Mouse (Mus musculus) heart, embryonic 11.5 days (tissue): ENCODE results near the gene Fzd7. TPM values are rescaled to one million over a fixed set of nuclear protein-coding genes. Genes with fewer than 3 reads are reported as not detected.

Source experiments
- ATAC-seq: fragments of 200-750 bp; cut with Nextera tagmentation; replicated peaks from 2 replicates; pipeline ENCODE4 v1.8.0; 2017; ENCODE audit warnings: moderate library complexity; ENCODE audit not compliant: insufficient number of reproducible peaks, low FRiP score, low TSS enrichment
- H3K27ac ChIP-seq: fragments of 300-500 bp; sonication (generic); 2 replicates; pipeline ENCODE4 v1.5.1; 2014; ENCODE audit warnings: mild to moderate bottlenecking, low read depth, low read length
- H3K27me3 ChIP-seq: fragments of 300-500 bp; sonication (generic); 2 replicates; pipeline ENCODE4 v1.6.1; 2014; ENCODE audit warnings: mild to moderate bottlenecking, low read length, mixed read lengths; ENCODE audit not compliant: control insufficient read depth, insufficient read depth
- H3K36me3 ChIP-seq: fragments of 300-500 bp; sonication (generic); 2 replicates; pipeline ENCODE4 v1.6.1; 2014; ENCODE audit warnings: mild to moderate bottlenecking, low read length, moderate library complexity, mixed read lengths; ENCODE audit not compliant: control insufficient read depth, insufficient read depth
- H3K4me1 ChIP-seq: fragments of 300-500 bp; sonication (generic); 2 replicates; pipeline ENCODE4 v1.6.1; 2014; ENCODE audit warnings: low read length; ENCODE audit not compliant: control insufficient read depth, insufficient read depth
- H3K4me2 ChIP-seq: fragments of 300-500 bp; sonication (generic); 2 replicates; pipeline ENCODE4 v1.6.1; 2014; ENCODE audit warnings: mild to moderate bottlenecking, moderate library complexity
- H3K4me3 ChIP-seq: fragments of 300-500 bp; sonication (generic); 2 replicates; pipeline ENCODE4 v1.5.1; 2014; ENCODE audit warnings: low read depth, low read length
- H3K9ac ChIP-seq: fragments of 300-500 bp; sonication (generic); 2 replicates; pipeline ENCODE4 v1.6.1; 2014; ENCODE audit warnings: mild to moderate bottlenecking, low read depth, low read length, moderate library complexity
- H3K9me3 ChIP-seq: fragments of 300-500 bp; sonication (generic); replicated peaks from 2 replicates; pipeline ENCODE4 v1.6.1; 2016; ENCODE audit warnings: low read length; ENCODE audit not compliant: control insufficient read depth
- WGBS: fragments of 180-500 bp; shearing (Covaris S2); extraction: QIAGEN DNeasy Blood & Tissue Kit; methylation state at CpG from one replicate; pipeline ENCODE4 v1.1.7; 2014; ENCODE audit not compliant: insufficient replicate concordance; 5-methylcytosine and 5-hydroxymethylcytosine counted together
- polyA plus RNA-seq: library from polyadenylated mRNA; unstranded; fragments of >200 nt; fragmentation: Nextera tagmentation; extraction: Ambion mirVana; gene quantifications from 2 replicates; pipeline ENCODE4 v1.2.1, GENCODE M21; 2014

Gene Fzd7
- polyA plus RNA-seq, 1 experiment from 2014 or later: 6.0 TPM

GRCm38 (mm10) chr1:59516026-59516917 is 34.0 kb downstream of the Fzd7 start, which contains the start of gene Gm973:
TSS of gene Gm973 (plus strand) at chr1:59516264.
- 5% methylated on average over 25 of the region's 25 CpGs for WGBS
- ATAC-seq: peak; percentile 67; the same call in 1 of the 2 replicates

GRCm38 (mm10) chr1:59520226-59520837 is 38.1 kb downstream of the Fzd7 start:
- H3K27me3 ChIP-seq: no peaks in the 10 kb centered on the region
- H3K36me3 ChIP-seq: no peaks in the 10 kb centered on the region
- H3K4me3 ChIP-seq: no peak overlapping the region
- ATAC-seq: no peak
- 40% methylated on average over 11 of the region's 11 CpGs for WGBS
- no peak overlapping the region for H3K27ac ChIP-seq
- no peak overlapping the region for H3K4me2 ChIP-seq
- H3K4me1 ChIP-seq: peaks cover 11% of the 10 kb centered on the region
- H3K9ac ChIP-seq: no peak overlapping the region
- H3K9me3 ChIP-seq: no peaks in the 10 kb centered on the region

More at GRCm38 (mm10) chr1:59516026-59516917, 34.0 kb downstream of the Fzd7 start, which contains the start of gene Gm973:
- H3K27ac ChIP-seq: peak within 1 kb of the TSS; percentile 54
- H3K27me3 ChIP-seq: peaks cover 3% of the 10 kb centered on the region; the same call in 1 of the 2 replicates
- H3K4me1 ChIP-seq: peaks cover 11% of the 10 kb centered on the region
- H3K4me3 ChIP-seq: peak within 1 kb of the TSS; percentile 42
- peak within 1 kb of the TSS; percentile 74 for H3K4me2 ChIP-seq
- H3K9ac ChIP-seq: peak within 1 kb of the TSS; percentile 71
- no peaks in the 10 kb centered on the region for H3K9me3 ChIP-seq
- no peaks in the 10 kb centered on the region for H3K36me3 ChIP-seq

- ATAC-seq: no peak
- Histone ChIP-seq H3K4me2 (no peak overlapping the region), H3K27ac (no peak overlapping the region), H3K9me3 (no peaks in the 10 kb centered on the region), H3K4me3 (no peak overlapping the region), H3K27me3 (no peaks in the 10 kb centered on the region), H3K4me1 (peaks cover 5% of the 10 kb centered on the region), H3K36me3 (no peaks in the 10 kb centered on the region), H3K9ac (no peak overlapping the region)
- 67% methylated on average over 1 of the region's 1 CpGs for WGBS
These were observed 40.2 kb downstream of the Fzd7 start for GRCm38 (mm10) chr1:59522456-59522855.

GRCm38 (mm10) chr1:59523378-59523958 is 41.2 kb downstream of the Fzd7 start:
- Histone ChIP-seq H3K9ac (no peak overlapping the region), H3K4me1 (peaks cover 5% of the 10 kb centered on the region), H3K27ac (no peak overlapping the region), H3K4me2 (no peak overlapping the region), H3K9me3 (no peaks in the 10 kb centered on the region), H3K4me3 (no peak overlapping the region), H3K36me3 (no peaks in the 10 kb centered on the region), H3K27me3 (no peaks in the 10 kb centered on the region)
- WGBS: 52% methylated on average over 5 of the region's 5 CpGs
- ATAC-seq: no peak

- Histone ChIP-seq H3K9ac (no peak overlapping the region), H3K27ac (no peak overlapping the region), H3K4me3 (no peak overlapping the region), H3K27me3 (no peaks in the 10 kb centered on the region), H3K36me3 (no peaks in the 10 kb centered on the region), H3K9me3 (no peaks in the 10 kb centered on the region), H3K4me1 (peaks cover 5% of the 10 kb centered on the region), H3K4me2 (no peak overlapping the region)
- ATAC-seq: no peak
- 62% methylated on average over 2 of the region's 2 CpGs for WGBS
These were observed 41.8 kb downstream of the Fzd7 start for GRCm38 (mm10) chr1:59524071-59524470.

GRCm38 (mm10) chr1:59524759-59525158 is 42.5 kb downstream of the Fzd7 start:
- Histone ChIP-seq H3K4me1 (peaks cover 5% of the 10 kb centered on the region), H3K4me3 (no peak overlapping the region), H3K36me3 (no peaks in the 10 kb centered on the region), H3K27ac (no peak overlapping the region), H3K9me3 (no peaks in the 10 kb centered on the region), H3K27me3 (no peaks in the 10 kb centered on the region), H3K9ac (no peak overlapping the region), H3K4me2 (no peak overlapping the region)
- ATAC-seq: no peak
- WGBS: 54% methylated on average over 3 of the region's 3 CpGs

- Histone ChIP-seq H3K9ac (no peak overlapping the region), H3K4me2 (no peak overlapping the region), H3K4me3 (no peak overlapping the region), H3K27me3 (no peaks in the 10 kb centered on the region), H3K36me3 (no peaks in the 10 kb centered on the region), H3K4me1 (no peaks in the 10 kb centered on the region), H3K9me3 (no peaks in the 10 kb centered on the region), H3K27ac (no peak overlapping the region)
- no peak for ATAC-seq
- 73% methylated on average over 6 of the region's 6 CpGs for WGBS
These were observed 45.0 kb downstream of the Fzd7 start for GRCm38 (mm10) chr1:59527219-59527618.

- no peak overlapping the region for H3K4me3 ChIP-seq
- WGBS: 33% methylated on average over 5 of the region's 5 CpGs
- no peaks in the 10 kb centered on the region for H3K4me1 ChIP-seq
- no peak overlapping the region for H3K4me2 ChIP-seq
- no peaks in the 10 kb centered on the region for H3K9me3 ChIP-seq
- no peak overlapping the region for H3K9ac ChIP-seq
- no peak overlapping the region for H3K27ac ChIP-seq
- no peak for ATAC-seq
- H3K27me3 ChIP-seq: no peaks in the 10 kb centered on the region
- H3K36me3 ChIP-seq: no peaks in the 10 kb centered on the region
These were observed 53.0 kb downstream of the Fzd7 start for GRCm38 (mm10) chr1:59534976-59535810.
